23 mouse cellular contexts compared by ENCODE assay signal in the genomic region with DNA sequence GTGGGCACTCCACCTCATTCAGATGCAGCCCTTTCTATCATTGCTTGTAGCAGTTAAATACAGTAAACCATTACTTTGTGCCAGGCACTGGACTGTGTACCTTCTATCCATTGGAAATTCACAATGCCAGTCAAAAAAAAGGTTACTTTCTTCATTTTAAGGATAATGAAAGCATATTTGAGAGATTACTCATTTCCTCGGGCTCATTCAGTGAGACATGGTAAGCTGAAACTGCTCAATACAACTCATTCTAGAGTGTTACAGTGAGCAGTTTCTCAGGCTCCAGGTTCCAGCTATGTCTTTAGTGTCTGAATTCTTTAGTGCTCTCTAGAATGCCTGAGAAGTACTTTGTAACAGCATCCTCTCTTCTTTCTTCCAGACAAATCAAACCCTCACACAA.
"Had no signal": no experiment of that assay in that cellular context is flagged by ENCODE, and none has a peak within 500 bp of the region (broad histone marks: within the 10 kb centered on the region; RNA-seq: fewer than 3 reads in every experiment).

No protein-coding gene starts in this region.

- H3K4me1 ChIP-seq: liver, embryonic 15.5 days; lung, embryonic 15.5 days; neural tube, embryonic 13.5 days; neural tube, embryonic 15.5 days; stomach, embryonic 15.5 days had no signal

- ATAC-seq: liver, postnatal 0 days; lung, postnatal 0 days; midbrain, embryonic 16.5 days had no signal

- H3K9ac ChIP-seq: liver, embryonic 15.5 days; liver, postnatal 0 days; lung, embryonic 15.5 days; midbrain, embryonic 12.5 days; neural tube, embryonic 13.5 days; neural tube, embryonic 15.5 days; stomach, embryonic 15.5 days had no signal

- H3K27me3 ChIP-seq: liver, embryonic 15.5 days; lung, embryonic 15.5 days; midbrain, embryonic 12.5 days; neural tube, embryonic 13.5 days; neural tube, embryonic 15.5 days; stomach, embryonic 15.5 days had no signal

- H3K36me3 ChIP-seq: liver, embryonic 15.5 days; lung, embryonic 15.5 days; midbrain, embryonic 10.5 days; midbrain, embryonic 12.5 days; neural tube, embryonic 13.5 days; neural tube, embryonic 15.5 days; stomach, embryonic 15.5 days had no signal

- H3K9me3 ChIP-seq: liver, embryonic 15.5 days; lung, embryonic 15.5 days; midbrain, embryonic 10.5 days; midbrain, embryonic 12.5 days; neural tube, embryonic 13.5 days; neural tube, embryonic 15.5 days; stomach, embryonic 15.5 days had no signal

- DNase-seq: liver, postnatal 0 days; lung, adult 2 months; lung, postnatal 14 days; lung, postnatal 36 days; midbrain, embryonic 14.5 days; retina, postnatal 1 day; right cerebral cortex, adult 18-20 months; right cerebral cortex, postnatal 25 days; thymus, adult 2 months; thymus, postnatal 14 days; thymus, postnatal 36 days had no signal

- H3K4me3 ChIP-seq: liver, embryonic 15.5 days; lung, embryonic 15.5 days; midbrain, embryonic 10.5 days; midbrain, embryonic 12.5 days; myocyte; neural tube, embryonic 13.5 days; neural tube, embryonic 15.5 days; stomach, embryonic 15.5 days had no signal

- H3K4me2 ChIP-seq: liver, embryonic 15.5 days; lung, embryonic 15.5 days; midbrain, embryonic 12.5 days; neural tube, embryonic 13.5 days; neural tube, embryonic 15.5 days; stomach, embryonic 15.5 days had no signal

- H3K27ac ChIP-seq: liver, embryonic 15.5 days; lung, embryonic 15.5 days; macrophage; midbrain, embryonic 10.5 days; midbrain, embryonic 12.5 days; neural tube, embryonic 13.5 days; neural tube, embryonic 15.5 days; stomach, embryonic 15.5 days; stomach, postnatal 0 days had no signal
